Mouse (Mus musculus): ENCODE results near the gene Gas7.

Gene Gas7

DNA sequence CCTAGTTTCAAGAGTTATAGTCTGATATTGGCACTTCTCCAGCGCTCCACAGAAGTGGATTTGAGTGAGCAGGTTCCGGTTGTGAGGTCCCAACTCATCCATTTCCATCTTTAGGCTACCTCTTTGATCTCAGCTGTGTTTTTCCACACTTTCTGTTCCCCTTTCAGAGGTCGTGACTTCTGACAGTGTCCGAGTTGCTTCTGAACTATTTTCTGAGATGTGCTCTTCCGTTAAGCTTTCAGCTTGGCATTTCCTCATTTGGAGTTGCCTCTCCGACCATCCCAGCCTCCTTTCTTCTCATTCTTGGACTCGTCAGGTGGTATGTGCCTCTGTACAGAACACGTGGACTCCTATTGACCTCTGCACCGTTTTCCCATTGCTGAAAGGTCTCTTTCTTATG lies 123.9 kb downstream of the Gas7 start:
- DNase-seq, result no peak

DNA sequence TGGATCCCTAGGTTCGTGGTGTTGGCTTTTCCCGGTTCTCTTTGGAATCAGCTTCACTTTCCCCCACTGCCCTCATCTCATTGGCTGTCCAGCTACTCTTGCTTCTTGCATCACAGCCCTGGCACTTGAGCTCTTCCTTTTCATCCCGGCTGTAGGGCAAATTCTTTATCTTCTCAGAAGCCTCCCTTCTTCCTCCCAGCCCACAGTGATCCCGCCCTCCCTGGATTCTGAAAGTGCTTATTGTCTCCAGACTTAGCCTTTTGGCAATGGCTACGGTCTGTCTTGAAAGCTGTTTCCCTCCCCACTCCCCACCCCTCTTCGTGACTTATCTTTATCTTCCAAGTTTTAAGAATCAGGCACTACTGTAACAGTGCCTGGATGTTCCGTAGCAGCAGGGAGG lies 126.3 kb downstream of the Gas7 start:
- DNase-seq, result no peak

DNA sequence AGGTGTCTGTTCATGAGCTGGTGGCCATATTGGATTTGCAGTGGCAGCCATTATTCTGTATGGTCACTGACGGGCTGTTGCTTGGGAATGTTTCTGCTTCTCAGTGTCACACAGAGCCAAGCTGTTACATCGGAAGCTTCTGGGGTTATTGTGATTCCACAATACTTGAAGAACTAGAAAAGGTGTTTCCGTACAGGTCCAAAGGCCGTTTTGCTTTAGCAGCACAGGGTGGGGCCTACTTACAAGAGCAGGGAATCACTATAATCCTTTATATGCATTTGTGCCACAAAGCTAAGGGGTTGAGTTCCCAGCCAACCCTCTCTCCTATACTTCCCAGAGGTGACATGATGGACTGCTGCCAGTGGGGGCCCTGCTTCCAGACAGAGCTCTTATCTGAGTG lies 127.3 kb downstream of the Gas7 start:
- DNase-seq, result no peak

DNA sequence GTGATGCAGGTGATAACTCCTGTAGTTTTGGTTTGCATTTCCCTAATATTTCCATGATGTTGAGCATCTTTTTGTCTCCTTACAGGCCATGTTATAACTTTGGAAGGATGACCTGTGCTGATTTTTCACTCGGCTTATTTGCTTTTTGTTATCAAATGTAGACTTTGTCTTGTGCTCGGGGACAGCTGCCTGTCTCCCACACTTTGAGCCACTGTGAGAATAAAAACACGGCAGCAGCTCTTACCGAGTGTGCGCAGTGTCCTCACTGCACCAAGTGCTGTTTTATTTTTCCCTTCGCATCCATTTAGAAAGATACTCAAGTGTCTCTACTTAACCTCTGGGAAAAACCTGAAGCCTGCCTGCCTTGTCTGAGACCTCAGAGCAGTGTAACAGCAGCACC lies 129.8 kb downstream of the Gas7 start:
- no peak for DNase-seq

DNA sequence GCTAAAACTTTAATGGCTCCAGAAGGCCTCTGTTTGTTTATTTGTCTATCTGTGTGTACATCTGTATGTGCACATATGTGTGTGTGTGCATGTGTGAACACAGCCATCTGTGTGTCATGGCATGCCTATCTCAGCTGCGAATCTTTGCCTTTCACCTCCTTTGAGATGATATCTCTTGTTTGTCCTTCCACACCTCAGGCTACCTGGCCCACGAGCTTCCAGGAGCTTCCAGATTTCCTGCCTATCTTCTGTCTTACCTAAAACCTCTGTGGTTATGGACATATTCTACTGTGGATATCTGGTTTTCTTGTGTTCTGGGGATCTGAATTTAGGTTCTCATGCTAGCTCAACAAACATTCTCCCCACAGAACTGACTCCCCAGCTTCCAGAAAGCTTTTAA lies 130.4 kb downstream of the Gas7 start:
- no peak for DNase-seq

DNA sequence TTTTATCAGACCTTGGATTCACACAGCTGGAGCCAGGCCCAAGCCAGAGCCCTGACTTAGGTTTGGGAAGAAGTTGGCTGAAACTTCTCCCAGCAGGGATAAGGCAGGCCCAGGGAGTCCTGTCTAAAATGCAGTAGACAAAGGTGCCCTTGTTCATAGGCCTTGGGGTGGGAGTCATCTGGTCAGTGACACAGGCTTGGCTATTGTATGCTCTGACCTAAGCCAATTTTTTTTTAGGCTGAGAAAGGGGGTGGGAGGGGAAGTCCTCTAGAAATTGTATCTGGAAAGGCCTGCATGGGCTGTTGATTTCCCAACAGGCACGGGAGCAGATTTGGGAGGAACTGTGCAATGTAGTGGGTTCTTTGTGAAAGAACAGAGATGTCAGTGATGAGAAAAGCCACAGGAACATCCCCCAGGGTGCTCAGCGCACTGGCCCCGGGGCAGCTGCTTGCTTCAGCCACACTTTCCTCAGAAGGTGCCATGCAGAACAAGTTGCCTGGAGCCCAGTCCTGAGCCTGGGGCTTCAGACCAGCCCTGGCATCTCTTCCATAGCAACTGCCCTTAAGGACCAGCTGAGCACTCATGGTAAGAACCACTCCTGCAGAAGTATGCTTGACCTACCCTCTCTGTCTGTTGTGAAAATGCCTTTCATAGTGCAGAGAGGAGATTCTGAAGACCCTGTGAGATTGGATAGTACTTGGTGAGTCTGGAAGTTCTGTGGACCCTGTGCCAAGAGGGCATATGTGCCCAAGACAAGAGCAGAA lies 131.2 kb downstream of the Gas7 start:
- DNase-seq, result no peak

DNA sequence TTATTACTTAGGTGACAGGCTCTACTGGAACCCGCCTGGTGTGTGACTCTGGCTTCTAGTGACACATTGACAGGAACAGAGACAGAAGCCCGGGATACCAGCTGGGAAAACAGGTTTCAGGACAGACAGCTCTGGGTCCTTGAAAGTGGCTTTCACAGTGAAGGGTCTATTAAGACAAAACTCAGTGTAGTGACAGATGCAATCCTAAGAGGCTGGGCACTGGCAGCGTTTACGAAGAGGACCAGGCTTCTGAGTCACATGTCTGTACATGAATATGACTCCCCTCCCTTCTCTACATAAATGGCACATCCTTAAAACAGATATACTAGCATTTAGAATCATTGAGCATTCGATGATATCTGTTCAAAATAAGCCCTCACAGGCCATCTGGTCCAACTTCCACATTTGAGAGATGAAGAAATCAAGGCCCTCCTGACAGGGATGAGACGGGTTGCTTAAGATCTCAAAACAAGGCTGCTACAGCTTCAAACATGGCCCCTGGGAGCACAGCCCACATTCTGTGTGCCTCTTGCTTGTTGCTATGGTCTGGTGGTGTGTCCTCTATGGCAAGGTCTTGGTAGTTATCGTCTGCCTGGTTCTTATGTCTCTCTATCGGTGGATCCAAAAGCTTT lies 133.1 kb downstream of the Gas7 start:
- DNase-seq, result no peak

DNA sequence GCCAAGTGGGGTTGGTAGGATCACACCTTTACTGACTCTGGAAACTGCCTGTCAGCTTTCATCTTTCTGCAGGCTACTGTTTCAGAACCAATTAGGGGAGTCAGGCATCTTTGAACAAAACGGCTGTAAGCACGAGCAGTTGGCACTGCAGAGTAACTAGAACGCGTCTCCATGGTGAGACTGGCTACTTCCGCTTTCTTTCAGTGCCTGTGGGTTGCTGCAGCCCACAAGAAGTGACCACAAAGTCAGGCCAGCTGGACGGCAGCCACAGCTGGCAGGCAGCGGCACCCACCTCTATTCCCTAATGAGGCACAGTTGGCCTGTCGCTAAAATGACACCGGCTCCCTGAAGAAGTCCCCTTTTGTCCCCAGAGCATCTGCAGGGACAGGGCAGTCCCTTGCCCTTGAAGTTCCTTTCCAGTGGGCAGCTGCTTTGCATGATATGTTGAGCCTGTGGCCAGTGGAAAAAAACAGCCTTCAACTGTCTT lies 133.6 kb downstream of the Gas7 start:
- no peak for DNase-seq

DNA sequence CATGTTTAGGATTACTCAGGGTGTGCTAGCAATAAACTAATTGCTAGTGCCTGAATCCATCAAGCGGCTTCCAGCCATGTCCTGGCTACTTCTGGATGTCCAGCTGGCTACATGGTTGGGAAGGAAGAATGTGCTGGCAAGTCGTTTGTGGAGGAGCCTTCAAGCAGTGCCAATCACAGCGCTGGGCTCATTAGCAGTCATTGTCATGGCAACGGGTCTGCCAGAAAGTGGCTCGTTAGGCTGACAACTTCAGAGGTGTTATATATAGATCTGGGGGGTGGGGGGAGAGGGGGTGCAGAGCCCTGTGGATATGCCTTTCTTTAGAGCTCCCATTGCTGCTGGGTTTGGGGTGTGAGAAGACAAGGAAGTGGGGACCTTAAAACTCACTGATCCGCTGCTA lies 141.0 kb downstream of the Gas7 start:
- DNase-seq, result peak; percentile 56

DNA sequence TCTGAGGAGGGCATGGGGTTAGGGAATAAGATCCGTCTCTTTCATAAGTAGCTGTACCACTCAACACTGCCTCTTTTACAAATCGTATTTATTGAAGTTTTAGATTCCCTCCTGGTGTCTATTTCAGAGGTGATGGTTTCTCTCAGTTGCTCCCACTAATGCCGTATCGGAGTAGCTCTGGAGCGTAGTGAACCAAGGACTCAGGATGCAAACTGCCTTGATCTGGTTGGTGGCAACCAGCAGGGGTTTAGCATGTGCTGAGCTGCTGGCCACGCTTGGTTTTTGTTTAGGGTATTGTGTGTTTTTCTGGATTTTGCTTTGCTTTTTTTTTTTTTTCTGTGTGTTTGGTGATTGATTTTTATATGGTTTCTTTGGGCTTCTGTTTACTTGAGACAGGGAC lies 141.6 kb downstream of the Gas7 start:
- DNase-seq, result no peak

DNA sequence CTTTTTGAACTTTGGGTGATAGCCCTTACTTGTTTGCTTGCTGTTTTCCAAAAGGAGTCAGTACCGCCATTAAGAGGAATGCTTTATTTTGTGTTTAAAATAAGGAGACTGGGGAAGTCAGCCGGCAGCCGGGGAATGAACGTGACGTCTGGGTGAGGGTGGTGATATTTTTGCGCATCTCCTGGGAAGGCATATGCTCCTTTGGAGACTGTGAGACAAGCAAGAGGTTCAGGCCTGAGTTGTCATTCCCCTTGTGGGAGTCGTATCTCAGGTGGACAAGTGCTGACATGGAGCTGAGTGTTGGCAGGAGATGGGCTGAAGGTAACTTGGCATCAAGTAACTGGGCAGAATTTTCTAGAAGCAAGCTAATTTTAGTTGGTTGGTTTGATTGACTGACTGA lies 142.2 kb downstream of the Gas7 start:
- no peak for DNase-seq

DNA sequence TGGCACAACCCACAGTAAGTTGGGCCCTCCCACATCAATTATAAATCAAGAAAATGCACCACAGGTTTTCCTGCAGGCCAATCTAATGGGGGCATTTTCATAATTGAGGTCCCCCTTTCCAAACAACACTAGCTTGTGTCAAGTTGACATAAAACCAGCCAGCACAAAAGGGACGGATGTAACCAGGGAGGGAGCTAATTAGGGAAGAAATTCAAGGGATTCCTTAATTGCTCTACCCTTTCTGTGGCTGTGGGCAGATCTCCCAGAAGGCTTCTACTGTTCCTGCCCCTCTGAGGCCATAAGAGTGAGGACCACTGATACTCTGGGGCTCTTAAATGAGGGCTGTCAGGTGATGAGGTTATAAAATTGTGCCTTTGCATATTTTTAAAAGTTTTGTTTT lies 143.9 kb downstream of the Gas7 start:
- no peak for DNase-seq

DNA sequence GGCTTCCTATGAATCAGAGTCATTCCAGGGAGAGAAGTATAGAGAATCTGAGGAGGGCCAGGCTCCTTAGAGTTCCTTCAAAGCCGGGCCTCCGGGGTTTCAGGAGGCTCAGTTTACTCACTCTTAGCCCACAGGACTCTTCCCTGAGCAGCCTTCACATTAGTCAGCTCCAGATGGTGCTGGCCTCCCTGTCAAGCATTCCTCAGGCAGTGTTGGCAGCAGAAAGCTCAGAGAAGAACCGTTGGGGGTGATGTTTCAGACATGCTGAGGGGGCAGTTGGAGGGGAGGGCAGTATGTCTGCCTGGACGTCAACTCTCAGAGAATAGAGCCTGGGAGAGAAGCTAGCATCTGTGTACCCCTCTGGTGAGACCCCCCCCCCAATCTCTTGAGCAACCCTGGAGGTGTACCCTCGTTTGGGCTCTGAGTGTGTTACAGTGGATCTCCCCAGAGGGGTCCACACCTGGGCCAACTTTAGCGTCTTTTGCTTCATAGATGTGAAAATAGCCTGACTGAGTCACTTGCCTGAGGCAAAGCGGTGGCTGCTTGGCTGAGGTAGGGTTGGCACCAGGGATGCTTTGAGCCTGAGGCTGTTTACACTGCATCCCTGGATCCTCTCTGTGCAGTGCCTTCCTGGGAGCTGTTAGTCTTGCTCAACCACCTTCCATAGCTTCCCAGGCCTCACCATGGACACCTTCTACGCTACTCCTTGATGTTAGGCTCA lies 145.6 kb downstream of the Gas7 start:
- DNase-seq, result no peak

DNA sequence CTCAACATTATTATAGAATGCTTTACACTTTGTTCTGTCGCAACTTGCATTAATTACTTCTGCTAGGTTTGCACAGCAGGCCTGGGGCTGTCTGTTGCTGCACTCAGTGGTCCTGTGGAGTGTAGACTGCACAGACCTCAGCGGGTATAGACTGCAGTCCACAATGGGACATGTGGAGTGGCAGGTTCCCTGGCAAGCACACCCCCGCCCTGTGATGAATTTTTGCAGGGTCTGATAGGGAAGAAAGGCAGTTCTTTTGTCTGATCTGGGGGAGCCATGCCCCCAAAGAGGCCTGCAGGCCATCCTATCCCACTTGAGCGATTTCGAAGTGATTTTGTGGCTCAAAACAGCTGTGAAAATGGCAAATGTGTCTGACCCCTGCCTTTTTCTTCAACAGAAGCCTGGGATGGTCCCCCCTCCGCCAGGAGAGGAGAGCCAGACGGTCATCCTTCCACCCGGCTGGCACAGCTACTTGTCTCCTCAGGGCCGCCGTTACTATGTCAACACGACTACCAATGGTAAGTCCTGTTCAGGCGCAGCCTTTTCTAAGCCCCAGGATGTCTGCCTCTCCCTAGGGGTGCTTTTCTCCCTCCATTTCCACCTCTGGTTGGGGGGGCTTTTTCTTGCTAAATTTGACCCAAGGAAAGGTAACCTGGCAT lies 147.6 kb downstream of the Gas7 start:
- no peak for DNase-seq

DNA sequence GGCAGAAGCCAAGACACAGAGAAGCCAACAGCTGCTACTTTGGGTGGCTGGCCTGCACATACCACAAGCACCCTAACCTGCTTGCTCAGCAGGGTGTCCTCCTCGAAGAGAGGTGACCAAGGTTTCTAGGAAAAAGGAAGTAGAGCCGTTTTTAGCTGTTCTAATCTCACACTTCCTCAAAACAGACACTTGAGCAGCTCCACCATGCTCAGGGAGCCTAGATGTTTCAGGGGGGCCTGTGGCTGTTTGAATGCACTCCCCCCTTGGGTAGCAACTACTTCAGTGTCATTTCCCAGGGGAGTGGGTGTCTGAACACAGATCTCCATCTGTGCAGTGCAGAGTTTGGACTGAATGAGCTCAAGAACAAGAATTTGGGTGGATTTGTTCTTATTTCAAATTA lies 149.2 kb downstream of the Gas7 start:
- DNase-seq, result no peak

DNA sequence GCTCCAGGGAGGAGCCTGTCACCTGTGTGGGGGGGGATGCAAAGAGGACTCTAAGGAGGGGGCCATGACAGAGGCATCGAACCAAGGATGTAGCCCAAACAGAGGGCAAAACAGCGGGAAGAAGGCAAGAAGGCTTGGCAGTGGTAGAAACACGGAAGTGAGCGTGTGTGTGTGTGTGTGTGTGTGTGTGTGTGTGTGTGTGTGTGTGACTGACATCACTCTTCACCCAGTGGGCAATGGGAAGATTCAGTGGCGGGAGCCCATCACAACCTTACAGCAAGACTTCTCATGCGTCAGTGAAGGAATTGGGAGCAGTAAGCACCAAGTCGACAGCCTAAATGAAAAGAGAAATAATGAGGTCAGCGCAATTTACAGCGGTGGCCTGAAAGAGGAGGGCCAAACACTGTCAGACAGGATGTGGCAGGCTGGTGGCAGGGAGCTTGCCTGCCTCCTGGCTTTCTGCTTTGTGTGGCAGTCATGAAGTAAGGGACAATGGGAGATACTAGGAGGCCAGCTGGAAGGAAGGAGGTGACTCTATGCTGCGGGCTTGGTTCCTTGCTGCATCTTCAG lies 153.0 kb downstream of the Gas7 start:
- no peak for DNase-seq

DNA sequence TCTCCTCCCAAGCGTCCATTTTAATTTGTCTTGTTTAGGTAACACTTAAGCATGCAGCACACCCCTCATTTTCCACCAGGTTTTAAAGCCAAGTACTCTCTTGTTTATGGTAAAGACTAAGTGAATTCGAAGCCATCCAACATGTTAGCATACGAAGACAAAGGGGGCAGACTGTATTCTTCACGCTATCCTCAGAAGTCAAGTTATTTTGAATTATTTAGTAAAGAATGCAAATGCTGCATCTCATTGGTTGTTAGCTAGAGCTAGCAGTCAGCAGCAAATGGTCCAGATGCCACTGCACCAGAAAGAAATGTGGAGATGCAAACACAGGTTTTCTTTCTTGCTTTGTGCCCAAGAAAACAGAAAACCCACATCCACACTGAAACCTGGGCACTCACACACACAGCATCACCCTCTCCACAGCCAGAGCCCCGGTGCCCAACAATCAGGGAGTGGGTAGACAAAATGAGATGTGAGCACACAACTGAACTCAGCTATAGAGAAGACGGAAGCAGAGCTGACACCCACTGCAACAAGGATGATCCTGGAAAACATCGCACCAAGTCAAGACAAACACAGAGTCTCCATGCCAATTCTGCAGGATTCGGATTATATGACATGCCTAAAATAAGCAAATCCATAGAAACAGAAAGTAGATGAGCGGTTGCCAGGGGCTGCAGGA lies 157.1 kb downstream of the Gas7 start:
- DNase-seq, result no peak

DNA sequence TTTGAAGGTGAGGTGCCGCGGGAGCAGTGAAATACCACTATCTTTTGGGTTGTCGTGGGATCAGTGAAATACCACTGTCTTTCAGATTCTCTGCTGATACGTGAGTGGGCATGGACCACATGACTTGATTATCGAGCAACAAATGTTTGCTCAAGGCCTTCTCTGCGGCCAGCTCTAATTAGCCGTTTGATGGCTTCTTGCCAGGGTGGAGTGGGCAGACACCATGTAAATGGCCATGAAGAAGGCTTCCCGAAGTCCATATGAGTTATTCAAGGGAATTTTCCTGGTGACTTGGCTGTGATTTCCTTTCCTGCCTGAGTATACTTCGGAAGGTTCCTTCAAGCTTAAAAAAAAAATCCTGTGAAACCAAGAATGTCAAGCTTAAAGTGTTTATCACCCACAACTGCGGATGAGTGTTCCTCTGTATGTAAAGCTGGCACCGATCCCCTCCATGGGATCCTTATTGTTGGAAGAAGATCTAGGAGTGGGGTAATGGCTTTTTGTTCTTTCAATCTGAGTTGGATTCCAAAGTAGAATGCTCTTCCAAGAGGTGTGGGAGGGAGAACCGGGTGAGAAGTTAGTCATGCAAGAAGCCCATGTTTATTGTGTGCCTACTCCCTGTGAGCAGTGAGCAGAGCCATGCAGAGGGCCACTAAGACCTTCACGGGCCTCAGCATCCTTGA lies 161.5 kb downstream of the Gas7 start:
- DNase-seq, result no peak

DNA sequence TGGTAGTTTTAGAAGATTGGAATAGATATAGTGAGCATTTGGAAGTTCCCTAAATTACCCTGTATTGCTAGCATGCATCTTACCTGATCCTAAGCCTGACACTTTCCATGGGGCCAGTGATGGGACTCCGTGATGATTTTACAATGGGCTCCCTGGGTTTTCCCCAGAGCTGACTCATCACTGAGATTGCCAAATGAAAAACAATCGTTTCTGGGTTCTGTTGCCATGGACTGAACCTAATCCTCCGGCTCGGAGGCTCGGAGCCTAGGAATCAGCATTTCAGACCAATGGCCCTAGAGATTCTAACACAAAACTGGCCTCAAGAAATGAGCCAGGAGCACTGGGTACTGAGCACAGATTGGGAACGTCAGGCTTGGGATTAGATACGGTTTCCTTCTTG lies 167.1 kb downstream of the Gas7 start:
- no peak for DNase-seq

DNA sequence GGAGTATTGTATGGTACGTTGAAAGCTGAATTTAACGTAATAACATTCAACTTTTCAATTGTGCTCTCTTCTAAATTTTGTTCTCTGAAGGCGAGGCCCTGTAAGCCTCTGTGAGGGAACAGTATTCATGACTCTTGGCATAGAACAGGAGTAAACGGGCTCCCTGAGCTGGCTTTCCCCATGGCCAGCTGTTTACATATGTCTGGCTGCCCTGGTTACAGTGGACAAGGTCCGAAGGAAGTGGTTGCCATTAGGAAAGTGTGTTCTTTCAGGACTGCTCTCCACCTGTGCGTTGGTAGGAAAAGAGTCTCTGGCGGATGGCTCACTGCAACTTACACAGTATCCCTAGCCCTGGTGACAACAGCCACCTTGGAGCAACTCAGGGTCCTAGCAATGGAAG lies 171.9 kb downstream of the Gas7 start:
- no peak for DNase-seq

DNA sequence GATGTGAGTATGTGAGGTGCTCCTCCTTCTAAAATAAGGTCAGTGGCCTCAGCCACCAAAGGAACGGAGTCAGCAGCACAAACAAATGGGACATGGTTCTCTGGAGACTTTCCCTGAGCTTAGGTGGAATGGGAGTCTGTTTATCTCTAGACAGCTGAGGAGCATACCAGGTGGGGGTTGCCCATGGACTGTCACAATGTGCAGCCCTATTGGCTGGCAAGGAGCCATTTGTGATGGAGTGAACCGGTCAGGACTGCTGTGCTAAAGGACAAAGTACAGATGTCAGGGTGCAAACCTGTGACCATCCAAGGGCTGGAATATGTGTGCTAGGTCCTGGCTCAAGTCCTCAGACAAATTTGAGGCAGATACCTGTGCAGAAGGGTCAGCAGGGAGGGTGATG lies 173.3 kb downstream of the Gas7 start:
- no peak for DNase-seq

DNA sequence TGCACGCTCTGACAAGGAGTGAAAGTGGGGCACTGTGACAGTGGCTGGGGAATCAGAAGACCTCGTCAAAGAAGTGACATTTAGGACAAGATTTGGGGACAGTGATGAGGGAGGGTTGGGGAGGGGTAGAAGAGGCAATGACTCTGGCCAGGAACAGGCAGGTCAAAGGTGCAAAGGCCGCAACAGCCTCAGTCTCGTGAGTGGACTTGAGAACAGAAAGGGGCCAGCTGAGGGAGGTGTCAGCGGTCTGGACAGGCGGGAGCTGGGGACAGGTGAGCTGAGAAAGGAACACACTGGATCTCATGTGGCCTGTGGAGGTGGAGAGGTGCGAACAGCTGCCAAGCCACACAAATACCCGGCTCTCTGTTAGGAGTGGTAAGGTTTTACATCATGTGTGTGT lies 177.7 kb downstream of the Gas7 start:
- no peak for DNase-seq
